Mouse (Mus musculus) erythroblast, adult 5-6 weeks (primary cell): ENCODE results near the gene Vmn1r131. TPM values are rescaled to one million over a fixed set of nuclear protein-coding genes. Genes with fewer than 3 reads are reported as not detected.
"Not testable (repeated sequence)": the region's sequence is repeated elsewhere in the genome, so short reads cannot be mapped to it uniquely, and the experiment has no call there.

Source experiments
- ATAC-seq: replicated peaks from 2 replicates; pipeline ENCODE4 v1.8.0; 2016; ENCODE audit warnings: moderate number of reproducible peaks, mild to moderate bottlenecking, moderate TSS enrichment, inconsistent platforms; ENCODE audit not compliant: poor library complexity, low FRiP score, severe bottlenecking
- total RNA-seq, 2 experiments: library from RNA; stranded (forward) in 1 of 2; stranded (reverse) in 1 of 2; fragments of 150-400 nt in 1 of 2; fragments of 200-764, 138-1000 nt in 1 of 2; gene quantifications; 2 replicates each; pipeline versions ENCODE4 v1.2.3 to v1.2.4; 2015 to 2017; ENCODE audit warnings: low replicate concordance in 2 of 2

Vmn1r131 gene
- not detected in 2 replicates for total RNA-seq (2015; ENCODE audit: low replicate concordance)
- total RNA-seq (2017; ENCODE audit: low replicate concordance), result not detected in 2 replicates

DNA sequence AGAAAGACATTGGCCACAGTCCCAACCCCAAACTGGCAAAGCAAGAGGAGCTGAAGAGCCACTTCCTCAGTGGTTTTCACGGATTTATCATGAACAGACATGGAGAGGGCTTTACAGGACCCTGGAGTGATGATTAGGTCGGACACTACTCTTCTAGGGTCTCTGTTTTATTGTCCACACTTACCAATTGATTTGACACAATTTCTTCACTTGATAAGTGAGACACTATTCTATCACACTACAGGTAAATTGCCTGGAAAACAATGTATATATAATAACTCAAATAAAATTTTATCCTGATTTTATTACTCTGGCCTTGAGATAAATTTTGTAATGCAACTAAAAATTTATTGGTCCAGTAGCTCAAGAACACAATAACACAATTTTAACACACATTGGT is at the start of gene Vmn1r131:
Vmn1r131 (minus strand) TSS at position 101 of the 400 bp plus-strand sequence.
- ATAC-seq, result not testable (repeated sequence)

- ATAC-seq, result not testable (repeated sequence)
Measured at GRCm38 (mm10) chr7:21511480-21511879, 34.4 kb downstream of the Vmn1r131 start, which contains the start of gene Vmn1r130. Gene Vmn1r130, plus strand, starts transcription at chr7:21511780.

Other genes starting within 250 kb of the Vmn1r131 start
- gene Vmn1r126, start 244.6 kb downstream of the Vmn1r131 start, total RNA-seq (2015; ENCODE audit: low replicate concordance), result not detected in 2 replicates
- gene Vmn1r126, start 244.6 kb downstream of the Vmn1r131 start, total RNA-seq (2017; ENCODE audit: low replicate concordance), result not detected in 2 replicates
- not detected in 2 replicates for gene Vmn1r127, start 226.2 kb downstream of the Vmn1r131 start, total RNA-seq (2015; ENCODE audit: low replicate concordance)
- gene Vmn1r127, start 226.2 kb downstream of the Vmn1r131 start, total RNA-seq (2017; ENCODE audit: low replicate concordance), result not detected in 2 replicates
- not detected in 2 replicates for gene Vmn1r128, start 196.7 kb downstream of the Vmn1r131 start, total RNA-seq (2015; ENCODE audit: low replicate concordance)
- gene Vmn1r128, start 196.7 kb downstream of the Vmn1r131 start, total RNA-seq (2017; ENCODE audit: low replicate concordance), result not detected in 2 replicates
- gene Vmn1r129, start 184.8 kb downstream of the Vmn1r131 start, total RNA-seq (2015; ENCODE audit: low replicate concordance), result not detected in 2 replicates
- not detected in 2 replicates for gene Vmn1r129, start 184.8 kb downstream of the Vmn1r131 start, total RNA-seq (2017; ENCODE audit: low replicate concordance)
- not detected in 2 replicates for gene Gm6882, start 113.3 kb downstream of the Vmn1r131 start, total RNA-seq (2015; ENCODE audit: low replicate concordance)
- gene Gm6882, start 113.3 kb downstream of the Vmn1r131 start, total RNA-seq (2017; ENCODE audit: low replicate concordance), result not detected in 2 replicates
- gene Vmn1r130, start 34.3 kb downstream of the Vmn1r131 start, total RNA-seq (2015; ENCODE audit: low replicate concordance), result not detected in 2 replicates
- not detected in 2 replicates for gene Vmn1r130, start 34.3 kb downstream of the Vmn1r131 start, total RNA-seq (2017; ENCODE audit: low replicate concordance)
- not detected in 2 replicates for gene Vmn1r132, start 68.0 kb upstream of the Vmn1r131 start, total RNA-seq (2015; ENCODE audit: low replicate concordance)
- not detected in 2 replicates for gene Vmn1r132, start 68.0 kb upstream of the Vmn1r131 start, total RNA-seq (2017; ENCODE audit: low replicate concordance)
- not detected in 2 replicates for gene Gm4175, start 215.4 kb upstream of the Vmn1r131 start, total RNA-seq (2015; ENCODE audit: low replicate concordance)
- gene Gm4175, start 215.4 kb upstream of the Vmn1r131 start, total RNA-seq (2017; ENCODE audit: low replicate concordance), result 0.42 TPM in 1 of 2 replicates, not detected in the other